Mouse (Mus musculus) olfactory bulb, adult 2 months (tissue): Measurements from ENCODE around the gene Clint1.

Source experiments
- CTCF ChIP-seq: fragments of 200-500 bp; IDR thresholded peaks from 2 replicates; pipeline ENCODE4 v1.5.1; 2012; ENCODE audit warnings: low read depth, mild to moderate bottlenecking, low read length, moderate library complexity; ENCODE audit not compliant: insufficient read depth
- POLR2A ChIP-seq: fragments of 200-500 bp; IDR thresholded peaks from 2 replicates; pipeline ENCODE4 v1.6.1; 2012; ENCODE audit warnings: mild to moderate bottlenecking, low read depth, low read length, moderate library complexity; ENCODE audit not compliant: insufficient read depth

- no peak for TF ChIP-seq CTCF
- no peak for TF ChIP-seq POLR2A
Measured at GRCm38 (mm10) chr11:45817996-45818395, 33.9 kb upstream of the Clint1 start.
